Comparison of ENCODE assay signal across 25 mouse cellular contexts in genomic region chr3:31252566-31252965, GRCm38 (mm10). TPM values are rescaled to one million over a fixed set of nuclear protein-coding genes. Genes with fewer than 3 reads are reported as not detected.
"Had no signal": no experiment of that assay in that cellular context is flagged by ENCODE, and none has a peak within 500 bp of the region (broad histone marks: within the 10 kb centered on the region; RNA-seq: fewer than 3 reads in every experiment).

No protein-coding gene starts in this region.

- H3K4me2 ChIP-seq: hindbrain, embryonic 13.5 days; hindbrain, embryonic 15.5 days; kidney, embryonic 15.5 days; limb, embryonic 13.5 days; limb, embryonic 15.5 days; liver, embryonic 12.5 days had no signal

- H3K4me3 ChIP-seq: hindbrain, embryonic 13.5 days; hindbrain, embryonic 15.5 days; kidney, embryonic 15.5 days; limb, embryonic 13.5 days; limb, embryonic 15.5 days; liver, embryonic 12.5 days had no signal

- H3K4me1 ChIP-seq: hindbrain, embryonic 13.5 days; kidney, embryonic 15.5 days; limb, embryonic 15.5 days; liver, embryonic 12.5 days had no signal

- H3K9me3 ChIP-seq: hindbrain, embryonic 13.5 days; hindbrain, embryonic 15.5 days; kidney, embryonic 15.5 days; limb, embryonic 13.5 days; limb, embryonic 15.5 days; liver, embryonic 12.5 days had no signal

- ATAC-seq: forebrain, postnatal 0 days; hindbrain, postnatal 0 days; intestine, embryonic 16.5 days; liver, embryonic 12.5 days had no signal

- H3K36me3 ChIP-seq: hindbrain, embryonic 15.5 days; kidney, embryonic 15.5 days; limb, embryonic 13.5 days; limb, embryonic 15.5 days; liver, embryonic 12.5 days had no signal

- H3K27me3 ChIP-seq: hindbrain, embryonic 13.5 days; hindbrain, embryonic 15.5 days; kidney, embryonic 15.5 days; limb, embryonic 13.5 days; limb, embryonic 15.5 days; liver, embryonic 12.5 days had no signal

- DNase-seq: forebrain, postnatal 0 days; gastrocnemius, postnatal 14 days; gastrocnemius, postnatal 36 days; heart, postnatal 10 days; kidney, adult 11 months; kidney, adult 2 months; kidney, adult 9 months; kidney, postnatal 14 days; kidney, postnatal 36 days; layer of hippocampus, adult 9-11 months; layer of hippocampus, postnatal 36 days; left cerebral cortex, postnatal 4 days; lung, adult 18-20 months had no signal

- H3K9ac ChIP-seq: forebrain, postnatal 0 days; hindbrain, embryonic 13.5 days; hindbrain, embryonic 15.5 days; kidney, embryonic 15.5 days; limb, embryonic 13.5 days; limb, embryonic 15.5 days; liver, embryonic 12.5 days; liver, embryonic 14.5 days had no signal

- H3K27ac ChIP-seq: hindbrain, embryonic 13.5 days; hindbrain, embryonic 15.5 days; hindbrain, postnatal 0 days; kidney, embryonic 15.5 days; kidney, postnatal 0 days; limb, embryonic 13.5 days; limb, embryonic 15.5 days; liver, embryonic 12.5 days; liver, embryonic 14.5 days had no signal

RNA-seq across cellular contexts. Expression of gene Slc7a14, which starts 57.6 kb away (rescaled TPM):
- total RNA-seq: hematopoietic stem cell, adult 5-6 weeks; liver, adult 2 months had no signal
- polyA plus RNA-seq: liver, adult 2 months had no signal
